ENCODE assay signal across 14 mouse cellular contexts in the genomic region with DNA sequence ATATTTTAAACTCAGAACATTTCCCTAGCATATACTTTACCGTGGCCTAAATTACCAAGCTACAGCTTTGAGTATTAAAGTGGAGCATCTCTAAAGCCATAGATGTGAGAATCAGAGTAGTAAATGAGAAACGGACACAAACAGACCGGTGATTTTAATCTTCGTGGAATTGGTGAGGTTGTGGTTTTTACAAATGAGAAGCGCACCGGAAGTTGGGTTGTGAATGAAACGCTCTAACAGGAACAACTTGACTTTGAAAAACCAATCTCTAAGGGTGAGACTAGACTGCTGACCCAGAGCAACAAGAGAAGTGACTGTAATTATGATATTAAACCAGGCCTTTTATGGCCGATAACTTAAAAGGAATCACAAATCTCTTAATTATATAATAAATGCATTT.
"Had no signal": no experiment of that assay in that cellular context is flagged by ENCODE, and none has a peak within 500 bp of the region (broad histone marks: within the 10 kb centered on the region; RNA-seq: fewer than 3 reads in every experiment).

No protein-coding gene starts in this region.

- H3K27ac ChIP-seq: limb, embryonic 13.5 days; midbrain, embryonic 12.5 days had no signal

- H3K9ac ChIP-seq: limb, embryonic 13.5 days; midbrain, embryonic 12.5 days had no signal

- H3K27me3 ChIP-seq: limb, embryonic 13.5 days; midbrain, embryonic 12.5 days had no signal

- H3K4me1 ChIP-seq: limb, embryonic 13.5 days; midbrain, embryonic 12.5 days had no signal

- H3K4me3 ChIP-seq: limb, embryonic 13.5 days; midbrain, embryonic 12.5 days had no signal

- DNase-seq: kidney, adult 8-10 months; kidney, postnatal 25 days; left cerebral cortex, postnatal 4 days; lung, adult 2 months; lung, postnatal 10 days; lung, postnatal 4 days; right cerebral cortex, adult 18-20 months; spleen, adult 18-20 months; thymus, adult 18-20 months; thymus, postnatal 14 days had no signal

- H3K9me3 ChIP-seq: limb, embryonic 13.5 days; midbrain, embryonic 12.5 days had no signal

- H3K36me3 ChIP-seq: limb, embryonic 13.5 days; midbrain, embryonic 12.5 days had no signal

- ATAC-seq: midbrain, embryonic 16.5 days had no signal

- H3K4me2 ChIP-seq: limb, embryonic 13.5 days; liver, embryonic 11.5 days; midbrain, embryonic 12.5 days had no signal
